Mouse (Mus musculus) frontal cortex, postnatal 25 days (tissue): ENCODE measurements around the gene Git2.

ENCODE experiments used
- DNase-seq, 2 experiments: peaks; one replicate each; pipeline ENCODE4 v3.0.0; 2022; ENCODE audit warnings: low spot score in 2 of 2

Git2 gene

DNA sequence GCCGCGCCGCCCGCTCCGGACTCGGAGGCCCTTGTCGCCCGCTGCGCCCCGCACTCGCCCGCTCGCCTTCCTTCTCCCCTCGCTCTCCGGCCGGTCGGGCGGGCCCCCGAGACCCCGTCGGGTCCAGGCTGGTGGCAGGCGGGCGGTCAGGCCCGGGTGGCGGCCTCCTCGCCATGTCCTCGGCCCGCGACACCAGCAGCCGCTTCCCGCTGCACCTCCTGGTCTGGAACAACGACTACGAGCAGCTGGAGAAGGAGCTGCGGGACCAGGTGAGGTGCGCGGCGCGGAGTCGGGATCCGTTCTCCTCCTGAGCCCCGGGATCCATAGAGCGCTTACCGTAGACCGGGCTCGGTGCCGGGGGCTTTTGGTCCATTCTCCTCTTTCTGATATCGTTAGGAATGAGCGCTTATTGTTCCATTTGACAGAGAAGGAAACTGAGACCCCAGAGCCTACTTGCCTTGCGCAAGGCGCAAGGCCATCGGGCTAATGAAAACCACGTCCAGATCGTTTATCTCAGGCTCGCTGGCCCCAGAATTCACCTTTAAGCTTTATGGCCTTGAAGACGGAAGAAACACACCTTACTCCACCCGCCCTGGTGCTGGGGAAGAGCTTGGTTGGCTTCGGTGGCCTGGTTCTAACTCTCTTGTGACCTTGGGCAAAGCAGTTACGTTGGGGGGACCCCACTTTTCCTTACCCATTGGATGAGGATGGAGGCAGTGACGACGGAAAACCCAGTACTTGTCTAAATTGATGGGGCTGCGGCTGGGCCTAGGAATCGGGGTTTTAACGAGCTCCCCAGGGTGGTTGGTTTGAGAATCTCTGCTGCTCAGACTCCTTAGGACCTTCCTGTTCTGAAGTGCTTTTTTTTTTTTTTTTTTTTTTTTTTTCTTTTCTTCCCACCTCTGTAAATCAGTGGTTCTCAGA is at the start of gene Git2:
Git2 (minus strand) TSS at position 462 of the 924 bp plus-strand sequence.
- no peak for DNase-seq

DNA sequence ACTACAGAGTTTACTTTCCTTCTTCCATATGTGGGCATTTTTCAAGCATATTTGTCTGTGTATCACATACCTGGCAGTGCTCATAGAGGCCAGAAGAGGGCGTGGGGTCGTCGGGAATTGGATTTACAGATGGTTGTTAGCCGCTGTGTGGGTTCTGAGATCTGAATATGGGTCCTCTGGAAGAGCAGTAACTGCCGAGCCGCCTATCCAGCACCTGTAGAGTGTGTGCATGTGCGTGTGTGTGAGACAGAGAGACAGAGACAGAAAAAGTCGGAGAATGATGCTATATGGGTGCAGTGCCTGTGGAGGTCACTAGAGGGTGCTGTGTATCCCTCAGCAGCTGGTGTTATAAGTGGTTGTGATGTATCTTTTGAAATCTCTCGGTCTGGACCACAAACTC is 48.9 kb upstream of the Git2 start:
- DNase-seq, result no peak

DNA sequence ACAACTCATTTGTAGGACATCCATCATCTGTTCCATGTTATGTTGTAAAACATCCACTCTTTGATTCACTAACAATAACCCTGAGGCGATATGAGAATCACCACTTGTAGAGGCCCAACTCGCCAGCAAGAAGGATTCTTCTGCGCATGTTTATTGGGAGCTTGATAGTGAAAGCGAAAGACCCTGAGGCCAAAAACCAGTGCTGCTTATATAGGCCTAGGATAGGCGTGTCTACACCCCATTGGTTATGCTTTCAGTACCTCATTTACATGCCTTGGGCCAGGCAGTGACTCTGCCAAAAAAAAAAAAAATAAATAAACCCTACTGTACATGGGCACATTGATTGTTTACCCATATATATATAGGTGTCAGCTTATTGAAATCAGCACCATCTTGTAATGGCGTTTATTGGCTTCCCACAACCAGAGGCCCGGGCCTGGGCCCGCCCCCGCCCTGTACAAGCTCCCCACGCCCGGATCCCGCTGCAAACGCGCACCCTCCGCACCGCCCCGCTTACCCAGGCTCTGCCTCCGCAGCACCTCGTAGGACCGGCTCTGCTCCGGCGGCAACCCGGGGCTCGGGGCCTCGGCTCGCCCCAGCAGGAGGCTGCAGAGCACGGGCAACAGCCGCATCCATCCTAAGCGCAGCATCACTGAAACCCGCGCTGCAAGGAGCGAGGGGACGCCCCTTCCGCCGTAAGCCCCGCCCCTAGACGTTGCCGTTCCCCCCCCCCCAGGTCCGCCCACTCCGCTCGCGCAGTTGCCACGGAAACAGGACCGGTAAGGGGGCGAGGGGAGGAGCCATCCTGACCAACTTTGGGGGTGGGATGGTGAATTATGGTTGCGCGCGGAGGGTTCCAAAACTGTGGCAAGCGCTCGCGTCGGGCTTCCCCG is 47.7 kb upstream of the Git2 start, which contains the start of gene 1500011B03Rik:
1500011B03Rik (minus strand) TSS at position 673 of the 893 bp plus-strand sequence.
- DNase-seq, result peak in 1 of 2 experiments; percentile 53

DNA sequence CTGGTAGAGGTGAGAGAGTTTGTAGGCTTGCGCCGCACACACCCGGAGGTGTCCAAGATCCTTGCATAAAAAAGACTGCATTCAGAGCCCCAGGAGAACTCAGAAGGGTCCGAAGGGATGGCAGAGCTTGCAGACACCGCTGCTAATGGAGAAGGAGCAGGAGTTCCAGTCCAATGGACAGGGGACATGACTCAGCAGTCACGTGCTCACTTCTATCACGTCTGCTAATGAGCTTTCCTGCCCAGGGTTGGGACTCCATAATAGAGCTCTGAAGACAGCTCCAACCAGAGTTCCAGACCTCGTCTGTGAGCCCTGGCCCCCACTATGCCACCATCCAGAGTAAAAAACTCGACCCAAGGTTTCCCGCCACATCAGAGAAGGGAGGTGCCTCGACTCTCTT is 42.8 kb upstream of the Git2 start:
- DNase-seq, result no peak

DNA sequence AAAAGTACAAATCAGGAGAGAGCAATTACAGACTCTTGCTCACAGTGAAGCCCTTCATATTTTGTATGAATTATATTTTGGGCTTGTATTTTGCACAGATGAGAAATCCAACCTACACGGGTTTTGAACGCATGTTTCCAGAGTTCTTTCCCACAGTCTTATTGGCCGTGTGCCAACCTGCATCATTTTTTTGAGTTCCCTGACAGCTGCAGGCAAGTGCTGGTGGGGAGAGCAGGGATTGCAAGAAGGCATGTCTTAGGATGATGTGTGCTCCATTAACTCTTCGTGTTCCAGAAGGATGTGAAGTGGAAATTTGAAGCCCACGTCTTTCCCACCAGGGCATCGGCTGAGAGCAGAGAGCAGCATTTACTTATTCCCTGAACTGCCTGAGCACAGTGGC is 41.3 kb upstream of the Git2 start:
- no peak for DNase-seq

DNA sequence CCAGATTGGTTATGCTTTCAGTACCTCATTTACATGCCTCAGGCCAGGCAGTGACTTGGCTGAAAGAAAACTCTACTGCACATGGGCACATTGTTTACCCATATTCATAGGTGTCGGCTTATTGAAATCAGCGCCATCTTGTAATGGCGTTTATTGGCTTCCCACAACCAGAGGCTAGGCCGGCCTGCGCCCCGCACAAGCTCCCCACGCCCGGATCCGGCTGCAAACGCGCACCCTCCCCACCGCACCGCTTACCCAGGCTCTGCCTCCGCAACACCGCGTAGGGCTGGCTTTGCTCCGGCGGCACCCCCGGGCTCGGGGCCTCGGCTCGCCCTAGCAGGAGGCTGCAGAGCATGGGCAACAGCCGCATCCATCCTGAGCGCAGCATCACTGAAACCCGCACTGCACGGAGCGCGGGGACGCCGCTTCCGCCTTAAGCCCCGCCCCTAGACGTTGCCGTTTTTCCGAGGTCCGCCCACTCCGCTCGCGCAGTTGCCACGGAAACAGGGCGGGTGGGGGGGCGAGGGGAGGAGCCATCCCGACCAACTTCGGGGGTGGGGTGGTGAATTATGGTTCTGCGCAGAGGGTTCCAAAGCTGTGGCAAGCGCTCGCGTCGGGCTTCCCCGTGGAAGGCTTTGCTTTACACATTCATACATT is 38.3 kb upstream of the Git2 start:
- peak; percentile 79 to 82 for DNase-seq

DNA sequence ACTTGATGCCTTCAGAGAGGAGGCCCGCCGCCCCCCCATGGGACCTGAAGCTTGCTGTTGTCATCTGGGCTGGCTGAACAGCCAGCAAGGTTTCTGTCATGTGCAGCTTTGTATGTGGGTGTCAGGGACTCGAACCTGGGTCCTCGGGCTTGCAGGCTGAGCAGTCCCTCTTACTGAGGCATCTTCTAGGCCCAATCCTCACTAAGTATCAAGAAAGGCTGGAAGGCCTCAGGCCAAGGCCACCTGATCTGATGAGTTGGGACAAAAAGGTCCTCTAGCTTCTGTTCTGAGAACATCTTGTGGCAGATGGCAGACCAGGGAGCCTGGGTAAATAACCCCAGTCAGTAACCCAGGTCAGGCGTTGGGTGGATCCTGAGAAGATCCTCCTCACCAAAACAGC is 34.5 kb upstream of the Git2 start:
- no peak for DNase-seq

DNA sequence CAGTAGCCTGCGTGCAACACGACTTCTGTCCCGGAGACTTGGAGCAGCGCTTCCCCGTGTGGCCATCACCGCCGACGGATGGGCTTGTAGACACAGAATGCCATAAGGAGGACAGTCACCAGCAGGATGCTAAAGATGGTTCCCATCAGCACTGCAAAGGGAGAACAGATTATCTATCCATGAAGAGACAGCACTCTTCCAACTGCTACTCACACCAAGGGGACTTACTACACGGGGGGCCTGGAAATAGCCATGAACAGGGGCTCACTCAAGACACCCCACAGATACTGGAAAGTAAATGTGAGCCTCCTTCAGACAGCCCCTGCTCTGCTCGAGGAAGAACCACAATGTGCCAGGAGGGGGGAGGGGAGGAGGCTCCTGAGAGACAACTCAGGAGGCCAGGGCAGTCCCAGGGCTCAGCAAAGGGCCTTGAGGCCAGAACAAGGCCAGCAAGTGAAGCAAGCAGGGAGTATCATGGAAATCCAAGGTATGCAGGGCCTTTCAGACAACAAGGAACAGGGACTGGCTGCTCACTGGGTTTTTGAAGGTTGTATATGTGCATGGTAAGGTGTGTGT is 34.0 kb upstream of the Git2 start:
- DNase-seq, result no peak

DNA sequence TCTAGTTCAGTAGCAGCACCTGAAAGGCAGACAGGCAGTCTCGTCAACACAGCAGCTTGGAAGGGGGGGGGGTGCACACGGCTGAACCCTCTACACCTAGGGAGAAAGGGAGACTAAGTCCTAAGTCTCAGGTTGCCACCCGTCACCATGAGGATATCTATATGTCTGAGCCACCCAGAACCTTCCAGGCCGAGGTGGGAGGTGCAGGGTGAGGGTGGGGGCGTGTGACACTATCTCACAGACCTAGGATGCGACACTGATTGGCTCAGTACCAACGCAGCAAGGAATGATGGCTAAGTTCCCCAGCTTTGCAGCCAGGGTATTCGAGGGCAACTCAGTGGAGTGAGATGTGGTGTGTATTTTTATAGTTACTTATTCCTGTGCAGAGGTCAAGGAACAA is 33.1 kb upstream of the Git2 start:
- DNase-seq, result no peak

DNA sequence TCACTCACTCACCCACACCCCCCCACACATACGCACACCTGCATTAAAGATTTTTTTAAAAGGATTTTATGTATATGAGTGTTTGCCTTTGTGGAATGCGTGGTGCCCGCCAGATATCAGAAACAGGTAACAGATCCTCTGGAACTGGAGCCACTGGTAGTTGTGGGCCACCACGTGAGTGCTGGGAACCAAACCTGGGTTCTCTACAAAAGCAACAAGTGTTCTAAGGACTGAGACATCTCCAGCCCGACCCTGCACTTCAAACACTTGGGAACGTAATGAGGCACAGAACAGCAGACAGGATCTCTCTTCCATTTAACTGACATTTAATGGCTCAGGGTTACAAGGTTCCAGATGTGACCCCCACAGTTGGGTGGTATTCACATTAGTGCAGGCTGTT is 32.6 kb upstream of the Git2 start:
- no peak for DNase-seq

DNA sequence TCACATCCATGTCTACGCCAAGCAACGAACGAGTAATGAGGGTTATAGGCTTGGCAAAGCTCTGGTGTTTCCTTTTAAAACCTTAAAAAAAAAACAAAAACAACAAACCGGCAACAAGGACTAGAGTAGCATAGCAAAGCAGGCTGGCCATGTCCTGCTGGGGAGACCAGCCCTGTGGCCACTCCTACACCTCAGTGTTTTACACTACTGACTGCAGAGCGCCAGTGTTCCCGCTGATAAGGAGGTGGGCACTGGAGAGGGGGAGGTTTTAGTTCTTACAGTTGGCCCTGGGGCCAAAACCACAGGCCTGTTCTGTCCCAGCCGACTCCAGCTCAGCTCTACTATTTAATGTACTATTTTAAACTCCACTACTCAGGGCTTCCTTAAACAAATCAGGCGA is 32.2 kb upstream of the Git2 start:
- no peak for DNase-seq

DNA sequence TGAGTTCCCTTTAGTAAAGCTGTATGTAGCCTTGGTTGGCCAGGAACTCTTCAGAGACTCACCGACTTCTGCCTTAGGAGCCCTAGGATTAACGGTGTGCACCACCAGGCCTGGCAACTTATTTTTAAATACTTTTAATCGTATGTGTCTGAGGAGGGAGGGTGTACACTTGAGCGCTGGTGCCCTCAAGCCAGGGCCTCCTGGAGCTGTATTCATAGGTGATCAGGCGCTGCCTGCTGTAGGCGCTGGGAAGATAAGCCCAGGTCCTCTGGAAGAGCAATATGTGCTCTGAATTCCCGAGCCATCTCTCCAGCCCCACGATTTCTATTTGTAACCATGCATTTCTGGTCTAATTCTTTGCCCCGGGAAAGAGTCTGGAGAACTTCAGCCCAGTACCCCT is 31.7 kb upstream of the Git2 start:
- DNase-seq, result no peak

DNA sequence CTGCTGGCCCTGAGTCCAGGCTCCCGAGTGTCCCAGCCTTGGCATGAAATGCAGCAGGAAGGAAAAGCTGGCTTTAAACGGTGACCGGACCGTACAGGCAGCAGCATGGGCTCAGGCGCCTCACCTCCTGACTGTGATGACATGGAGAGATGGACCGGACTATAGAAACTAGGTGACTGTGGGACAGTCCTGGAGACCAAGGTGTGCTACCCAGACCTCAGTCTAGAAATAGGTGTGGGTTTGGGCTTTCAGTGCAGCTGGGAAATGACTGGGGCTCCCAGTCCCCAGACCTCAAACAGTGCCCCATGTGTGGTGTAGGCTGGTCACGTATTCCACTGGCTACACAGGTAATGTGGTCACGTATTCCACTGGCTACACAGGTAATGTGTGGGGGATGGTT is 31.3 kb upstream of the Git2 start:
- no peak for DNase-seq

DNA sequence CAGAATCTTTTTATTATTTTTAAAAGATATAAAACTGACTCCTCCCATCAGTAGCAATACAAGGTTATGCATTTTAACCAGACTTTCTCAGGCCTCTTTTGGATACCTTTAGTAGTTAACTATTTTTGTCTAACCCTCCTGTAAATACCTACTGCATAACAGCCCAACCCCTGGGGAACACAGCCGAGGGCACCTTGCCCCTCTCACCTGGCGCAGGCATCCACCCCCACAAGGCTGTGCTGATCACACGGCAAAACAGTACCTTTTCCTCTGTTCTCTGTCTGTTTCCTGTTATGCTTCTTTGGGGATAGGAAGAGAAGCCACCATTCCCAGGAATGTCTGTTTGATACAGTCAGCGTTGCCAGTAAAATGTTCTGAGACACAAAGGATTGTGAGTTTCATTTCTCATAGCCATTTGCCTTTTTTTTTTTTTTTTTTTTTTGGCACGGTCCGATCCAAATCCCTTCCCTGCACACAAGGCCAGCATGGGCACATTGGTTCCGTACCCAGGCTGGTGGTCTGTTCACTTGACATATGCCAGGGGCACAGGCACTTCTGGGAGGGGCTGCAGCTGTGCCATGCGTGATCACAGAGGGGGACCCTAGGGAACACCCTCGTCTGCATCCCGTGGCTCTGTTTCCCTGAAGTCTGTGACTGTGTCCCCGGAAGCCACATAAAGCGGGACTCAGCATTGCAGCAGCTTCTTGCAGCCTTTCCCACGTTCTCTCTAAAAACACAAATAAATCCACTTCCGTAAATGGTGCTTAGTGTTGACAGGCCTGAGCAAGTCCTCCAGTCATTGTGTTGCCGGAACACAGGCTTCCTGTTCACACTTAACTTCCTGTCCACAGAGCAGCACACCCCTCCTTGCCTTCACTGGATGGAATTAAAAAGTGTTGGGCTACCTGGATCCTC is 30.4 kb upstream of the Git2 start:
- no peak for DNase-seq

DNA sequence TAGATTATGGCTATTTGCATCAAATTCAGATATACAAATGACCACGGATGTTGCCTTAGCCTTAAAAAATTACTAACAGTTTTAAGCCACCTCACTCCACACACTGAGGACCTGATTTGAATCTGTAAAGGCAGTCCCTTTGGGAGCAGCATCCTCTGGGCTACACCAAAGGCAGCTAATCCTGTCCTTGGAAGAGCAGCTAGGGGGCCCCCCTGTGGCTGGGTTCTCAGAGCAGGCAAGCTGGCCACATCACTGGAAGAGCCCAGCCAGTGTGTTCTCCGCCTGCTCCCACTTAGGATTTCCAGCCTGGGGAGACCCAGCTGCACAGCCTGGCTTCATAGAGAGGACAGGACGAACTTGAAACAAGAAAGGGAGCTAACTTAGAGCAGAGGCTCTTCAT is 29.6 kb upstream of the Git2 start:
- DNase-seq, result peak in 1 of 2 experiments; percentile 48

DNA sequence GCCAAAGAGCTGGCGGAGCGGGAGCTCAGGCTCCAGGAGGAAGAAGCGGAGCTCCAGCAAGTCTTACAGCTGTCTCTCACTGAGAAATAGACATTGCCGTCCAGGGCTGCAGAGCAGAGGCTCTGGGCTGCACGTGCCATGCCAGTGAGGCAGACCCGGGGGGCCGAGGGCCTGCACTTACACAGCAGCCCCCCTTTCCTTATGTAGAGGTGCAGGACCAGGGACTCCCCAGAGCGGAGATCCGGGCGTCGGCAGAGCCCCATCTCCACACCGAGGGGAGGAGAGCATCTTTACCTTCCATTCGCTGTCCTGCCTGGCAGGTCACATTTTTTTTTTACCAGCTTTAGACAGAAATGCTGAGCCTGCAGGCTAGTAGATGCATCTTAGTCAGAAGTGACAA is 29.0 kb upstream of the Git2 start:
- DNase-seq, result no peak

DNA sequence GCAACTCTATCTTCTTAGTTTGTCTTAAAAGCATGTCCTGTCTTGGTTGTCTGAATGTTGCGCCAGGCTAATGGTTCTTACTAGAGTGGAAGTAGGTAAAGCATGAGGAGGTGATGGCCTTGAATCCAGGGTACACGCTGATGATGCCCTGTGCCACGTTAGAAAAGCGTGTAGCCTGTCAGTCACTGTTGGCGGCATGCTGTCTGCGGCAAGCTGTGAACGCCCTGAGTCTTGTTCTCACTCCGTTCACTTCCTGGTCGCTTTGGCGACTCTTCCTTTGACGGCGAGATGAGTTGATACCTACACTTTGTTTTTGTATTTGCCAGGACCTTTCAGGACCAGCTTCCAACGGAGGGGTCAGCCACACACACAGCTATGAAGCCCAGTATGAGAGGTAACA is 27.9 kb upstream of the Git2 start:
- DNase-seq, result no peak

DNA sequence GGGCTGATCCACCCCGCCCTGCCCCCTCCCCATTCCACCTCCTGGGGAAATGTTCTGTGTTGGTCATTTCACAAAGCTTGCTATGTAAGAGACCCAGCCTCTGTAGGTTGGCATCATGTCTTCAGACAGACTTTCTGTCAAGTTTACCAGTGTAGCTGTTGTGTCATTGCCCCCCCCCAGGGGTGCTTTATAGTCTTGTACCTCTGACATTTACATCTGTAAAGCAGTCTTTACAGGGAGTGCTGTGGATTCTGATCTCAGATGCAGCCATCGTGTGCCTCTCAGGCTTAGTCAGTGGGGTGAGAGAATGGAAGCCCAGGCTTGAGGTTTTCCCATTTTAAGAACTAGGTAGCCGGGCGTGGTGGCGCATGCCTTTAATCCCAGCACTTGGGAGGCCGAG is 26.5 kb upstream of the Git2 start:
- DNase-seq, result no peak

DNA sequence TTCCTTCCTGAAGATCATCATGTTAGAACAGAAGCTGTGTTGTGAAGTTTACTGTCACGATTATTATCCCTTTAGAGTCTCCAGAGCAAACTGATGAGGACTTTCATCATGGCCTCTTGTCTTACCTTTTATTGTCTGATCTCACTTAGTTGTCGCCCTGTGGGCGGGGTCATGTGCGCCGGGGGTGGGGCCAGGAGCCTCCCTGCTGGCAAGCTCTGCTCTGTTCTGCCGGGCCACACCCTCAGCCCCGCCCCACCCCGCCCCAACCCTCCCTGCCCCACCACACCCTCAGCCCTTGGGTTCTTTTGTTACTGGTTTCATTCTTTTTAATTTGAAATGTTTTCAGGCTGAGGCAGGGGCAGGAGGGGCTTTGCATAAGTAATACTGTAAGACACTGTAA is 25.7 kb upstream of the Git2 start:
- DNase-seq, result no peak

DNA sequence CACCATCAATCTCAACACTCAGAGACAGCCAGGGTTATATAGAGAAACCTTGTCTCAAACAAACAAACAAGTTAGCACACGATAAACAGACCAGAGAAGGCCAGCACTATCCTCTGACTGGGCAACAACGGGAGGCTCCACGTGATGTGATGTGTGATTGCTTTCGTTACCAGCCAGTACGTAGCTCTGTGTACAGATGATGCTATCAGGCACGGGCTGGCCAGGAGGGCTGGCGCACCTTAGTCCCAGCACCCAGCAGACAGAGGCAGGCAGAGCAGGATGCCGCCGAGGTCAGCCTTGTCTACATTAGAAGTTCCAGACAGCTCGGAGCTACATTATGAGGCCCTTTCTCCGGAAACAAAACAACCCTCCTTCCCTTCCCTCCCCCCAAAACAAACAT is 24.5 kb upstream of the Git2 start:
- DNase-seq, result no peak

DNA sequence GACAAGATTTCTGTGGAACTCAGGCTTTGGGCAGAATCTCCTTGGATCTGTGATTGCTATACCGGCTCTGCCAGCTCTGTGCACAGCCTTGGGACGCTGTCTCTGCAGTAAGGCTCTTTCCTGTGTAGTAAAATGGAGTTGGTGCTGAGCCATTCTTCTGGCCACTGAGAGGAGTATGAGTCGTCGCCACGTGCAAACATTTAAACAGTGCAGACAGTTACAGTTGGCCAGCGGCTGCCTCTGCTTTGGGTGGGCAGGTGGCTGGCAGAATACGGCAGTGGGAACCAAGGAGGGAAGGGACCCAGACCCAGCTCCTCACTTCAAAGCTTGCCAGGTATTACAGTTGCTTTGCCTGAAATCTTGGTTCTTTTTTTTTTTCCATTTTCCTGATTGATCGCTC is 21.9 kb upstream of the Git2 start:
- no peak for DNase-seq
